Mouse (Mus musculus) heart, postnatal 0 days (tissue): ENCODE measurements around the gene Pfkl. TPM values are rescaled to one million over a fixed set of nuclear protein-coding genes. Genes with fewer than 3 reads are reported as not detected.
A peak's percentile ranks its signal among the peaks of the same experiment; 100 is the strongest.
"Not testable (repeated sequence)": the region's sequence is repeated elsewhere in the genome, so short reads cannot be mapped to it uniquely, and the experiment has no call there.

ENCODE experiments used
- ATAC-seq: fragments of 200-750 bp; cut with Nextera tagmentation; 2 replicates; pipeline ENCODE4 v1.8.0; 2017; ENCODE audit warnings: low read depth, moderate number of reproducible peaks, moderate library complexity; ENCODE audit not compliant: insufficient read depth
- DNase-seq: peaks from one replicate; pipeline ENCODE4 v3.0.0-alpha.2; 2016; ENCODE audit warnings: low spot score
- H3K27ac ChIP-seq: fragments of 300-500 bp; sonication (generic); 2 replicates; pipeline ENCODE4 v1.5.1; 2014; ENCODE audit warnings: low read depth, mild to moderate bottlenecking
- H3K27me3 ChIP-seq: fragments of 300-500 bp; sonication (generic); 2 replicates; pipeline ENCODE4 v1.6.1; 2014; ENCODE audit warnings: low read length, mixed read lengths; ENCODE audit not compliant: control insufficient read depth, insufficient read depth
- H3K36me3 ChIP-seq: fragments of 300-500 bp; sonication (generic); replicated peaks from 2 replicates; pipeline ENCODE4 v1.6.1; 2014; ENCODE audit warnings: low read length, mixed read lengths; ENCODE audit not compliant: control insufficient read depth, insufficient read depth
- H3K4me1 ChIP-seq: fragments of 300-500 bp; sonication (generic); 2 replicates; pipeline ENCODE4 v1.6.1; 2014; ENCODE audit warnings: antibody characterized with exemption; ENCODE audit not compliant: control insufficient read depth, insufficient read depth
- H3K4me2 ChIP-seq: fragments of 300-500 bp; sonication (generic); 2 replicates; pipeline ENCODE4 v1.6.1; 2014; ENCODE audit warnings: low read depth, mild to moderate bottlenecking, low read length, moderate library complexity
- H3K4me3 ChIP-seq: fragments of 300-500 bp; sonication (generic); 2 replicates; pipeline ENCODE4 v1.5.1; 2014; ENCODE audit warnings: low read depth, low read length
- H3K9ac ChIP-seq: fragments of 300-500 bp; sonication (generic); replicated peaks from 2 replicates; pipeline ENCODE4 v1.6.1; 2014; ENCODE audit warnings: low read depth, low read length, mixed read lengths
- H3K9me3 ChIP-seq: fragments of 300-500 bp; sonication (generic); replicated peaks from 2 replicates; pipeline ENCODE4 v1.6.1; 2016; ENCODE audit warnings: low read length; ENCODE audit not compliant: control insufficient read depth
- CTCF ChIP-seq: IDR thresholded peaks from 2 replicates; pipeline ENCODE4 v1.5.1; 2016; ENCODE audit warnings: antibody characterized with exemption, control low read depth, low read depth
- EP300 ChIP-seq: IDR thresholded peaks from 2 replicates; pipeline ENCODE4 v1.6.1; 2016; ENCODE audit warnings: antibody characterized with exemption, low read depth
- WGBS: fragments of 180-500 bp; shearing (Covaris S2); extraction: QIAGEN DNeasy Blood & Tissue Kit; methylation state at CpG from one replicate; pipeline ENCODE4 v1.1.7; 2014; 5-methylcytosine and 5-hydroxymethylcytosine counted together
- polyA plus RNA-seq: library from polyadenylated mRNA; unstranded; fragments of >200 nt; fragmentation: Nextera tagmentation; extraction: Ambion mirVana; gene quantifications from 2 replicates; pipeline ENCODE4 v1.2.1, GENCODE M21; 2015
- total RNA-seq: library from RNA; depleted of rRNA; stranded (reverse); fragments of >200 nt; gene quantifications from 2 replicates; pipeline ENCODE4 v1.2.3, GENCODE M21; 2014; ENCODE audit warnings: low replicate concordance; rRNA removed

Pfkl gene
- total and polyA plus RNA-seq, 2 experiments from 2014 or later, result 68.9 to 353 TPM

GRCm38 (mm10) chr10:77969274-77969972, 40.5 kb downstream of the Pfkl start:
- peak overlapping the region; percentile 43 for H3K4me2 ChIP-seq
- no peak overlapping the region for H3K9ac ChIP-seq
- WGBS, result 6% methylated on average over 26 of the region's 26 CpGs
- H3K36me3 ChIP-seq, result no peaks in the 10 kb centered on the region
- peak overlapping the region; percentile 12; the same call in 1 of the 2 replicates for H3K4me3 ChIP-seq
- ATAC-seq, result no peak
- H3K4me1 ChIP-seq, result no peaks in the 10 kb centered on the region
- peaks cover 31% of the 10 kb centered on the region for H3K27me3 ChIP-seq
- no peak for DNase-seq
- no peak overlapping the region for H3K27ac ChIP-seq
- TF ChIP-seq EP300 (no peak), CTCF (no peak)
- no peaks in the 10 kb centered on the region for H3K9me3 ChIP-seq

- H3K4me1 ChIP-seq, result no peaks in the 10 kb centered on the region
- TF ChIP-seq CTCF (no peak), EP300 (no peak)
- H3K4me3 ChIP-seq, result no peak overlapping the region
- no peaks in the 10 kb centered on the region for H3K36me3 ChIP-seq
- H3K4me2 ChIP-seq, result no peak overlapping the region
- H3K27ac ChIP-seq, result no peak overlapping the region
- no peak for DNase-seq
- no peak overlapping the region for H3K9ac ChIP-seq
- H3K9me3 ChIP-seq, result no peaks in the 10 kb centered on the region
- WGBS, result 72% methylated on average over 6 of the region's 6 CpGs
- H3K27me3 ChIP-seq, result peaks cover 14% of the 10 kb centered on the region
- no peak for ATAC-seq
Observed at GRCm38 (mm10) chr10:77963971-77964370, 45.9 kb downstream of the Pfkl start.

- ATAC-seq, result no peak
- Histone ChIP-seq H3K4me2 (no peak overlapping the region), H3K27me3 (peaks cover 2% of the 10 kb centered on the region; the same call in 1 of the 2 replicates), H3K9ac (no peak overlapping the region), H3K4me1 (no peaks in the 10 kb centered on the region), H3K36me3 (no peaks in the 10 kb centered on the region), H3K27ac (no peak overlapping the region), H3K9me3 (no peaks in the 10 kb centered on the region), H3K4me3 (no peak overlapping the region)
- WGBS, result 69% methylated on average over 2 of the region's 2 CpGs
- no peak for DNase-seq
- no peak for TF ChIP-seq CTCF
- TF ChIP-seq EP300, result no peak
Observed at GRCm38 (mm10) chr10:77962725-77963124, 47.2 kb downstream of the Pfkl start.

- DNase-seq, H3K4me1 ChIP-seq, H3K9me3 ChIP-seq, ATAC-seq, H3K36me3 ChIP-seq, H3K27me3 ChIP-seq, H3K4me3 ChIP-seq, H3K27ac ChIP-seq, H3K9ac ChIP-seq, H3K4me2 ChIP-seq: not testable (repeated sequence)
- WGBS, result 88% methylated on average over 8 of the region's 12 CpGs
Observed at GRCm38 (mm10) chr10:77950468-77950867, 59.4 kb downstream of the Pfkl start.

GRCm38 (mm10) chr10:77939685-77940084, 70.2 kb downstream of the Pfkl start:
- DNase-seq, result no peak
- H3K36me3 ChIP-seq, result no peaks in the 10 kb centered on the region
- H3K4me1 ChIP-seq, result no peaks in the 10 kb centered on the region
- TF ChIP-seq CTCF (no peak), EP300 (no peak)
- H3K9me3 ChIP-seq, result no peaks in the 10 kb centered on the region
- no peak overlapping the region for H3K4me2 ChIP-seq
- no peak overlapping the region for H3K9ac ChIP-seq
- 36% methylated on average over 2 of the region's 2 CpGs for WGBS
- no peaks in the 10 kb centered on the region for H3K27me3 ChIP-seq
- H3K4me3 ChIP-seq, result no peak overlapping the region
- no peak for ATAC-seq
- H3K27ac ChIP-seq, result no peak overlapping the region

Other genes starting within 250 kb of the Pfkl start
- not detected in 2 replicates for gene Gm3238, start 238.8 kb downstream of the Pfkl start, total RNA-seq
- not detected in 2 replicates for gene Gm3238, start 238.8 kb downstream of the Pfkl start, polyA plus RNA-seq
- not detected in 2 replicates for gene Gm7138, start 233.1 kb downstream of the Pfkl start, total RNA-seq
- not detected in 2 replicates for gene Gm7138, start 233.1 kb downstream of the Pfkl start, polyA plus RNA-seq
- gene Gm3250, start 227.5 kb downstream of the Pfkl start, total RNA-seq, result not detected in 2 replicates
- not detected in 2 replicates for gene Gm3250, start 227.5 kb downstream of the Pfkl start, polyA plus RNA-seq
- not detected in 2 replicates for gene Gm7137, start 221.9 kb downstream of the Pfkl start, total RNA-seq
- not detected in 2 replicates for gene Gm7137, start 221.9 kb downstream of the Pfkl start, polyA plus RNA-seq
- gene Gm9639, start 215.0 kb downstream of the Pfkl start, total RNA-seq, result not detected in 2 replicates
- not detected in 2 replicates for gene Gm9639, start 215.0 kb downstream of the Pfkl start, polyA plus RNA-seq
- gene Gm19668, start 210.9 kb downstream of the Pfkl start, total RNA-seq, result not detected in 2 replicates
- not detected in 2 replicates for gene Gm19668, start 210.9 kb downstream of the Pfkl start, polyA plus RNA-seq
- not detected in 2 replicates for gene Gm9507, start 198.2 kb downstream of the Pfkl start, total RNA-seq
- not detected in 2 replicates for gene Gm9507, start 198.2 kb downstream of the Pfkl start, polyA plus RNA-seq
- not detected in 2 replicates for gene Gm2696, start 195.4 kb downstream of the Pfkl start, total RNA-seq
- not detected in 2 replicates for gene Gm2696, start 195.4 kb downstream of the Pfkl start, polyA plus RNA-seq
- not detected in 2 replicates for gene Krtap10-4, start 183.0 kb downstream of the Pfkl start, total RNA-seq
- gene Krtap10-4, start 183.0 kb downstream of the Pfkl start, polyA plus RNA-seq, result not detected in 2 replicates
- not detected in 2 replicates for gene Krtap10-10, start 174.1 kb downstream of the Pfkl start, total RNA-seq
- not detected in 2 replicates for gene Krtap10-10, start 174.1 kb downstream of the Pfkl start, polyA plus RNA-seq
- gene Gm36176, start 163.3 kb downstream of the Pfkl start, total RNA-seq, result not detected in 2 replicates
- gene Gm36176, start 163.3 kb downstream of the Pfkl start, polyA plus RNA-seq, result not detected in 2 replicates
- gene Gm10318, start 157.2 kb downstream of the Pfkl start, total RNA-seq, result not detected in 2 replicates
- not detected in 2 replicates for gene Gm10318, start 157.2 kb downstream of the Pfkl start, polyA plus RNA-seq
- gene Gm3285, start 148.1 kb downstream of the Pfkl start, total RNA-seq, result not detected in 2 replicates
- gene Gm3285, start 148.1 kb downstream of the Pfkl start, polyA plus RNA-seq, result not detected in 2 replicates
- gene Lrrc3, start 107.5 kb downstream of the Pfkl start, total RNA-seq, result 0.08 and 2.5 TPM in 2 replicates
- gene Lrrc3, start 107.5 kb downstream of the Pfkl start, polyA plus RNA-seq, result 0.54 and 0.63 TPM in 2 replicates
- gene Trpm2, start 39.5 kb downstream of the Pfkl start, total RNA-seq, result 0.27 and 2.4 TPM in 2 replicates
- 0.11 TPM in 2 replicates for gene Trpm2, start 39.5 kb downstream of the Pfkl start, polyA plus RNA-seq
- 14.8 and 48.9 TPM in 2 replicates for gene 1810043G02Rik, start 31.6 kb downstream of the Pfkl start, total RNA-seq
- 18.1 and 18.6 TPM in 2 replicates for gene 1810043G02Rik, start 31.6 kb downstream of the Pfkl start, polyA plus RNA-seq
- not detected in 2 replicates for gene Dnmt3l, start 31.9 kb upstream of the Pfkl start, total RNA-seq
- not detected in 2 replicates for gene Dnmt3l, start 31.9 kb upstream of the Pfkl start, polyA plus RNA-seq
- not detected in 2 replicates for gene Aire, start 33.5 kb upstream of the Pfkl start, total RNA-seq
- gene Aire, start 33.5 kb upstream of the Pfkl start, polyA plus RNA-seq, result not detected in 2 replicates
- gene Icosl, start 59.2 kb upstream of the Pfkl start, total RNA-seq, result 6.1 and 7.4 TPM in 2 replicates
- gene Icosl, start 59.2 kb upstream of the Pfkl start, polyA plus RNA-seq, result 1.2 and 1.9 TPM in 2 replicates
- gene D10Jhu81e, start 159.7 kb upstream of the Pfkl start, total RNA-seq, result 438 and 442 TPM in 2 replicates
- gene D10Jhu81e, start 159.7 kb upstream of the Pfkl start, polyA plus RNA-seq, result 87.9 and 92.0 TPM in 2 replicates
- gene Pwp2, start 175.1 kb upstream of the Pfkl start, total RNA-seq, result 11.5 and 12.1 TPM in 2 replicates
- 6.2 and 6.9 TPM in 2 replicates for gene Pwp2, start 175.1 kb upstream of the Pfkl start, polyA plus RNA-seq
- 51.0 and 53.3 TPM in 2 replicates for gene Trappc10, start 234.6 kb upstream of the Pfkl start, total RNA-seq
- 13.2 and 13.6 TPM in 2 replicates for gene Trappc10, start 234.6 kb upstream of the Pfkl start, polyA plus RNA-seq